Mouse (Mus musculus): Measurements from ENCODE around the gene Arid4a. TPM values are rescaled to one million over a fixed set of nuclear protein-coding genes. Genes with fewer than 3 reads are reported as not detected.
A peak's percentile ranks its signal among the peaks of the same experiment; 100 is the strongest.

Arid4a gene
- total RNA-seq, 1 experiment, result 10.9 TPM

GRCm38 (mm10) chr12:71016503-71017241 is 882 bp downstream of the Arid4a start:
- Histone ChIP-seq H3K36me3 (ENCODE audit: control insufficient read depth, insufficient read depth, low read length, poor library complexity, severe bottlenecking) (peaks cover 12% of the 10 kb centered on the region), H3K4me1 (ENCODE audit: control insufficient read depth in 2 of 2, insufficient read depth in 2 of 2, low read length in 2 of 2, poor library complexity in 1 of 2) (0 out of 4 replicates have a peak, but pooled peaks cover 1 to 3% of the 10 kb centered on the region in 2 experiments), H3K9ac (ENCODE audit: insufficient read depth, low read depth, low read length, poor library complexity, severe bottlenecking) (peak overlapping the region; percentile 92), H3K4me3 (ENCODE audit: insufficient read depth in 1 of 2, low read depth in 1 of 2, low read length in 2 of 2, poor library complexity in 1 of 2, severe bottlenecking in 1 of 2) (peak overlapping the region; percentile 92 to 95), H3K27ac (ENCODE audit: insufficient read depth, low read depth, low read length, poor library complexity, severe bottlenecking) (peak overlapping the region; percentile 85), H3K9me3 (ENCODE audit: control insufficient read depth, insufficient read depth, low read depth, low read length) (no peaks in the 10 kb centered on the region)
- TF ChIP-seq HCFC1 (IDR thresholded peaks at IDR 0.05; ENCODE audit: borderline replicate concordance, insufficient read depth, low read length) (no peak), CHD2 (IDR thresholded peaks at IDR 0.05; ENCODE audit: low read depth, low read length) (no peak), ZNF384 (IDR thresholded peaks at IDR 0.05; ENCODE audit: low read depth, low read length) (no peak), ZC3H11A (IDR thresholded peaks at IDR 0.05; ENCODE audit: borderline replicate concordance, low read depth, low read length) (no peak), MAFK (IDR thresholded peaks at IDR 0.05; ENCODE audit: insufficient read depth, low read depth, low read length) (no peak)
- DNase-seq (ENCODE audit: low read depth, low spot score), result no peak
- in situ Hi-C loops (cut with MboI; ENCODE audit: low sequenced_read_pairs in 2 of 2, unreplicated experiment in 2 of 2), result no loop called here

GRCm38 (mm10) chr12:71017242-71017571 is 1.4 kb downstream of the Arid4a start:
- Histone ChIP-seq H3K9me3 (ENCODE audit: control insufficient read depth, insufficient read depth, low read depth, low read length) (no peaks in the 10 kb centered on the region), H3K27ac (ENCODE audit: insufficient read depth, low read depth, low read length, poor library complexity, severe bottlenecking) (no peak overlapping the region), H3K4me3 (ENCODE audit: insufficient read depth in 1 of 2, low read depth in 1 of 2, low read length in 2 of 2, poor library complexity in 1 of 2, severe bottlenecking in 1 of 2) (peak overlapping the region; percentile 92 to 95), H3K36me3 (ENCODE audit: control insufficient read depth, insufficient read depth, low read length, poor library complexity, severe bottlenecking) (peaks cover 9% of the 10 kb centered on the region), H3K9ac (ENCODE audit: insufficient read depth, low read depth, low read length, poor library complexity, severe bottlenecking) (peak overlapping the region; percentile 92), H3K4me1 (ENCODE audit: control insufficient read depth in 2 of 2, insufficient read depth in 2 of 2, low read length in 2 of 2, poor library complexity in 1 of 2) (0 out of 4 replicates have a peak, but pooled peaks cover 1 to 3% of the 10 kb centered on the region in 2 experiments)
- no peak for TF ChIP-seq ZC3H11A (IDR thresholded peaks at IDR 0.05; ENCODE audit: borderline replicate concordance, low read depth, low read length)
- no peak for TF ChIP-seq ZNF384 (IDR thresholded peaks at IDR 0.05; ENCODE audit: low read depth, low read length)
- no peak for TF ChIP-seq CHD2 (IDR thresholded peaks at IDR 0.05; ENCODE audit: low read depth, low read length)
- no peak for TF ChIP-seq MAFK (IDR thresholded peaks at IDR 0.05; ENCODE audit: insufficient read depth, low read depth, low read length)
- TF ChIP-seq HCFC1 (IDR thresholded peaks at IDR 0.05; ENCODE audit: borderline replicate concordance, insufficient read depth, low read length), result no peak
- in situ Hi-C loops (cut with MboI; ENCODE audit: low sequenced_read_pairs in 2 of 2, unreplicated experiment in 2 of 2), result no loop called here
- no peak for DNase-seq (ENCODE audit: low read depth, low spot score)

- DNase-seq (ENCODE audit: low read depth, low spot score), result no peak
- H3K36me3 ChIP-seq (ENCODE audit: control insufficient read depth, insufficient read depth, low read length, poor library complexity, severe bottlenecking), result peaks cover 8% of the 10 kb centered on the region
- no peak for TF ChIP-seq MAFK (IDR thresholded peaks at IDR 0.05; ENCODE audit: insufficient read depth, low read depth, low read length)
- no peak for TF ChIP-seq ZNF384 (IDR thresholded peaks at IDR 0.05; ENCODE audit: low read depth, low read length)
- TF ChIP-seq CHD2 (IDR thresholded peaks at IDR 0.05; ENCODE audit: low read depth, low read length), result no peak
- TF ChIP-seq ZC3H11A (IDR thresholded peaks at IDR 0.05; ENCODE audit: borderline replicate concordance, low read depth, low read length), result no peak
- TF ChIP-seq HCFC1 (IDR thresholded peaks at IDR 0.05; ENCODE audit: borderline replicate concordance, insufficient read depth, low read length), result no peak
- H3K4me3 ChIP-seq (ENCODE audit: insufficient read depth in 1 of 2, low read depth in 1 of 2, low read length in 2 of 2, poor library complexity in 1 of 2, severe bottlenecking in 1 of 2), result no peak overlapping the region; a peak in 1 of 4 replicates
- H3K4me1 ChIP-seq (ENCODE audit: control insufficient read depth in 2 of 2, insufficient read depth in 2 of 2, low read length in 2 of 2, poor library complexity in 1 of 2), result 0 out of 4 replicates have a peak, but pooled peaks cover 1 to 3% of the 10 kb centered on the region in 2 experiments
- H3K9ac ChIP-seq (ENCODE audit: insufficient read depth, low read depth, low read length, poor library complexity, severe bottlenecking), result no peak overlapping the region
- in situ Hi-C loops (cut with MboI; ENCODE audit: low sequenced_read_pairs in 2 of 2, unreplicated experiment in 2 of 2), result no loop called here
- no peak overlapping the region for H3K27ac ChIP-seq (ENCODE audit: insufficient read depth, low read depth, low read length, poor library complexity, severe bottlenecking)
- H3K9me3 ChIP-seq (ENCODE audit: control insufficient read depth, insufficient read depth, low read depth, low read length), result no peaks in the 10 kb centered on the region
These were observed 2.0 kb downstream of the Arid4a start for GRCm38 (mm10) chr12:71017827-71018226.

GRCm38 (mm10) chr12:71019211-71019610 is 3.4 kb downstream of the Arid4a start:
- Histone ChIP-seq H3K27ac (ENCODE audit: insufficient read depth, low read depth, low read length, poor library complexity, severe bottlenecking) (no peak overlapping the region), H3K9me3 (ENCODE audit: control insufficient read depth, insufficient read depth, low read depth, low read length) (no peaks in the 10 kb centered on the region), H3K36me3 (ENCODE audit: control insufficient read depth, insufficient read depth, low read length, poor library complexity, severe bottlenecking) (peaks cover 6% of the 10 kb centered on the region), H3K4me3 (ENCODE audit: insufficient read depth in 1 of 2, low read depth in 1 of 2, low read length in 2 of 2, poor library complexity in 1 of 2, severe bottlenecking in 1 of 2) (no peak overlapping the region), H3K9ac (ENCODE audit: insufficient read depth, low read depth, low read length, poor library complexity, severe bottlenecking) (no peak overlapping the region), H3K4me1 (ENCODE audit: control insufficient read depth in 2 of 2, insufficient read depth in 2 of 2, low read length in 2 of 2, poor library complexity in 1 of 2) (0 out of 4 replicates have a peak, but pooled peaks cover 0 to 1% of the 10 kb centered on the region in 2 experiments)
- TF ChIP-seq MAFK (IDR thresholded peaks at IDR 0.05; ENCODE audit: insufficient read depth, low read depth, low read length) (no peak), ZNF384 (IDR thresholded peaks at IDR 0.05; ENCODE audit: low read depth, low read length) (no peak), CHD2 (IDR thresholded peaks at IDR 0.05; ENCODE audit: low read depth, low read length) (no peak), HCFC1 (IDR thresholded peaks at IDR 0.05; ENCODE audit: borderline replicate concordance, insufficient read depth, low read length) (no peak), ZC3H11A (IDR thresholded peaks at IDR 0.05; ENCODE audit: borderline replicate concordance, low read depth, low read length) (no peak)
- in situ Hi-C loops (cut with MboI; ENCODE audit: low sequenced_read_pairs in 2 of 2, unreplicated experiment in 2 of 2), result no loop called here
- DNase-seq (ENCODE audit: low read depth, low spot score), result no peak

Data from ES-E14 (cell line).